Mouse (Mus musculus) retina, postnatal 1 day (tissue): ENCODE measurements at regions not wholly inside any gene's neighbourhood (a gene's known extent, or its start where the extent isn't known, plus 50 kb on each side); places are given as distances from the start of the nearest gene placed in this dataset.

Experiments used
- DNase-seq: peaks from one replicate; pipeline ENCODE4 v3.0.0-alpha.2; 2012

- no peak for DNase-seq
These were observed 112.2 kb downstream of the Ipo8 start for GRCm38 (mm10) chr6:148719062-148719461.

- no peak for DNase-seq
These were observed 120.9 kb downstream of the Ipo8 start for GRCm38 (mm10) chr6:148710406-148710805.

- DNase-seq: no peak
These were observed 122.9 kb downstream of the Ipo8 start for GRCm38 (mm10) chr6:148708389-148708788.

- peak; percentile 61 for DNase-seq
These were observed 125.6 kb downstream of the Ipo8 start for GRCm38 (mm10) chr6:148705711-148706110.

GRCm38 (mm10) chr6:148693329-148693728, 137.9 kb downstream of the Ipo8 start:
- no peak for DNase-seq

GRCm38 (mm10) chr6:148687770-148688169, 143.5 kb downstream of the Ipo8 start:
- peak; percentile 76 for DNase-seq

GRCm38 (mm10) chr6:148660152-148660551, 171.1 kb downstream of the Ipo8 start:
- DNase-seq: no peak

- DNase-seq: no peak
These were observed 178.1 kb downstream of the Ipo8 start for GRCm38 (mm10) chr6:148653216-148653615.

- no peak for DNase-seq
These were observed 178.8 kb downstream of the Ipo8 start for GRCm38 (mm10) chr6:148652434-148652833.

- no peak for DNase-seq
These were observed 183.6 kb downstream of the Ipo8 start for GRCm38 (mm10) chr6:148647423-148648390.

GRCm38 (mm10) chr6:148640595-148640994, 190.7 kb downstream of the Ipo8 start:
- no peak for DNase-seq

GRCm38 (mm10) chr6:148634148-148634547, 190.0 kb upstream of the Tmtc1 start:
- no peak for DNase-seq

- DNase-seq: no peak
These were observed 183.0 kb upstream of the Tmtc1 start for GRCm38 (mm10) chr6:148627090-148627605.

- DNase-seq: no peak
These were observed 179.1 kb upstream of the Tmtc1 start for GRCm38 (mm10) chr6:148623119-148623770.

- DNase-seq: no peak
These were observed 175.8 kb upstream of the Tmtc1 start for GRCm38 (mm10) chr6:148620034-148620433.

- DNase-seq: peak; percentile 77
These were observed 171.7 kb upstream of the Tmtc1 start for GRCm38 (mm10) chr6:148615931-148616330.

GRCm38 (mm10) chr6:148615442-148615841, 171.3 kb upstream of the Tmtc1 start:
- DNase-seq: no peak

GRCm38 (mm10) chr6:148608881-148609280, 164.7 kb upstream of the Tmtc1 start:
- no peak for DNase-seq

- no peak for DNase-seq
These were observed 161.0 kb upstream of the Tmtc1 start for GRCm38 (mm10) chr6:148605226-148605625.

- DNase-seq: no peak
These were observed 160.6 kb upstream of the Tmtc1 start for GRCm38 (mm10) chr6:148604790-148605189.

GRCm38 (mm10) chr6:148603878-148604277, 159.7 kb upstream of the Tmtc1 start:
- no peak for DNase-seq

GRCm38 (mm10) chr6:148603460-148603859, 159.3 kb upstream of the Tmtc1 start:
- DNase-seq: no peak

GRCm38 (mm10) chr6:148602894-148603293, 158.7 kb upstream of the Tmtc1 start:
- DNase-seq: no peak

GRCm38 (mm10) chr6:148600934-148601333, 156.7 kb upstream of the Tmtc1 start:
- DNase-seq: no peak
